Comparison of ENCODE assay signal across 16 mouse cellular contexts in genomic region chr14:24575111-24575510, GRCm38 (mm10).
DNase-seq lines count a peak whose midpoint lies in the region; ATAC-seq and TF ChIP-seq lines count a peak whose summit lies in the region.
"Had no signal": no experiment of that assay in that cellular context is flagged by ENCODE, and none has a peak within 500 bp of the region (broad histone marks: within the 10 kb centered on the region; RNA-seq: fewer than 3 reads in every experiment).

No protein-coding gene starts in this region.

- no peaks in the 10 kb centered on the region for H3K36me3 ChIP-seq in heart, embryonic 16.5 days (ENCODE audit: control insufficient read depth, insufficient read depth)
- no peaks in the 10 kb centered on the region for H3K36me3 ChIP-seq in hindbrain, embryonic 16.5 days (ENCODE audit: control insufficient read depth, insufficient read depth, low read length)
- H3K36me3 ChIP-seq: G1E; limb, embryonic 15.5 days; neural tube, embryonic 12.5 days had no signal

- peaks cover 28% of the 10 kb centered on the region for H3K4me1 ChIP-seq in heart, embryonic 16.5 days (ENCODE audit: control insufficient read depth, insufficient read depth, low read length)
- peaks cover 19% of the 10 kb centered on the region for H3K4me1 ChIP-seq in hindbrain, embryonic 16.5 days (ENCODE audit: control insufficient read depth, insufficient read depth, low read depth, low read length)
- H3K4me1 ChIP-seq: megakaryocyte, embryonic 14.5 days had no signal

- H3K9ac ChIP-seq in heart, embryonic 16.5 days (ENCODE audit: low read length): no peak overlapping the region
- H3K9ac ChIP-seq in hindbrain, embryonic 16.5 days (ENCODE audit: low read depth, low read length): no peak overlapping the region
- H3K9ac ChIP-seq: limb, embryonic 15.5 days; neural tube, embryonic 12.5 days had no signal

- TF ChIP-seq CTCF in brain, embryonic 14.5 days (IDR thresholded peaks at IDR 0.05; ENCODE audit: borderline replicate concordance, extremely low read depth, insufficient read depth, insufficient read length): no peak

- H3K4me2 ChIP-seq in heart, embryonic 16.5 days (ENCODE audit: low read depth, low read length): 0 out of 2 replicates have a peak overlapping the region, but pooled peaks have one; percentile 4
- no peak overlapping the region for H3K4me2 ChIP-seq in hindbrain, embryonic 16.5 days (ENCODE audit: low read length)
- H3K4me2 ChIP-seq: limb, embryonic 15.5 days; neural tube, embryonic 12.5 days had no signal

- H3K27me3 ChIP-seq in heart, embryonic 16.5 days (ENCODE audit: control insufficient read depth, insufficient read depth, low read length): no peaks in the 10 kb centered on the region
- H3K27me3 ChIP-seq in hindbrain, embryonic 16.5 days (replicated peaks; ENCODE audit: control insufficient read depth, insufficient read depth, low read length): no peaks in the 10 kb centered on the region
- H3K27me3 ChIP-seq: limb, embryonic 15.5 days; neural tube, embryonic 12.5 days had no signal

- H3K27ac ChIP-seq in heart, embryonic 16.5 days (ENCODE audit: low read length): peak overlapping the region; percentile 77
- H3K27ac ChIP-seq in hindbrain, embryonic 16.5 days (ENCODE audit: low read depth, low read length): no peak overlapping the region
- H3K27ac ChIP-seq: limb, embryonic 15.5 days; neural tube, embryonic 12.5 days had no signal

- TF ChIP-seq POLR2A in brain, embryonic 14.5 days (IDR thresholded peaks at IDR 0.05; ENCODE audit: borderline replicate concordance, extremely low read depth, insufficient read depth, insufficient read length, poor library complexity, severe bottlenecking): no peak

- no peak overlapping the region for H3K4me3 ChIP-seq in heart, embryonic 16.5 days (ENCODE audit: low read length)
- H3K4me3 ChIP-seq in hindbrain, embryonic 16.5 days (ENCODE audit: low read length): no peak overlapping the region
- H3K4me3 ChIP-seq: limb, embryonic 15.5 days; megakaryocyte, embryonic 14.5 days; neural tube, embryonic 12.5 days had no signal

- peak; percentile 26 to 35 for DNase-seq in layer of hippocampus, adult 18-20 months (ENCODE audit: low spot score in 2 of 2)
- no peak for DNase-seq in layer of hippocampus, postnatal 36 days
- peak; percentile 7 for DNase-seq in brain, embryonic 14.5 days (ENCODE audit: low read depth)
- DNase-seq in heart, adult 8-10 months (ENCODE audit: low spot score): peak; percentile 62
- no peak for DNase-seq in kidney, postnatal 25 days
- no peak for DNase-seq in kidney, postnatal 14 days
- DNase-seq: cerebellum, postnatal 25 days; kidney, adult 9 months; lung, postnatal 14 days; thymus, adult 2 months had no signal

- peak; percentile 90 for ATAC-seq in heart, embryonic 16.5 days (replicated peaks; ENCODE audit: extremely low read depth, insufficient read depth, low FRiP score)
- no peak for ATAC-seq in hindbrain, embryonic 16.5 days

- no peaks in the 10 kb centered on the region for H3K9me3 ChIP-seq in heart, embryonic 16.5 days (replicated peaks; ENCODE audit: control insufficient read depth, low read length)
- no peaks in the 10 kb centered on the region for H3K9me3 ChIP-seq in hindbrain, embryonic 16.5 days (ENCODE audit: control insufficient read depth, low read length)
- H3K9me3 ChIP-seq: G1E; limb, embryonic 15.5 days; megakaryocyte, embryonic 14.5 days; neural tube, embryonic 12.5 days had no signal

- 38% methylated on average over 5 of the region's 5 CpGs for WGBS in heart, embryonic 16.5 days
- 79% methylated on average over 5 of the region's 5 CpGs for WGBS in hindbrain, embryonic 16.5 days

Comparison
In these comparisons a context has a peak if more than half of its experiments do, and no peak if none do; other contexts are left out.
1. DNase-seq: peak in layer of hippocampus, adult 18-20 months (2 of 2), brain, embryonic 14.5 days (single experiment) and heart, adult 8-10 months (single experiment); none in layer of hippocampus, postnatal 36 days (0 of 2), kidney, postnatal 25 days (0 of 2) and kidney, postnatal 14 days (single experiment).